Mouse (Mus musculus): ENCODE measurements around the gene Snrnp35.

DNA sequence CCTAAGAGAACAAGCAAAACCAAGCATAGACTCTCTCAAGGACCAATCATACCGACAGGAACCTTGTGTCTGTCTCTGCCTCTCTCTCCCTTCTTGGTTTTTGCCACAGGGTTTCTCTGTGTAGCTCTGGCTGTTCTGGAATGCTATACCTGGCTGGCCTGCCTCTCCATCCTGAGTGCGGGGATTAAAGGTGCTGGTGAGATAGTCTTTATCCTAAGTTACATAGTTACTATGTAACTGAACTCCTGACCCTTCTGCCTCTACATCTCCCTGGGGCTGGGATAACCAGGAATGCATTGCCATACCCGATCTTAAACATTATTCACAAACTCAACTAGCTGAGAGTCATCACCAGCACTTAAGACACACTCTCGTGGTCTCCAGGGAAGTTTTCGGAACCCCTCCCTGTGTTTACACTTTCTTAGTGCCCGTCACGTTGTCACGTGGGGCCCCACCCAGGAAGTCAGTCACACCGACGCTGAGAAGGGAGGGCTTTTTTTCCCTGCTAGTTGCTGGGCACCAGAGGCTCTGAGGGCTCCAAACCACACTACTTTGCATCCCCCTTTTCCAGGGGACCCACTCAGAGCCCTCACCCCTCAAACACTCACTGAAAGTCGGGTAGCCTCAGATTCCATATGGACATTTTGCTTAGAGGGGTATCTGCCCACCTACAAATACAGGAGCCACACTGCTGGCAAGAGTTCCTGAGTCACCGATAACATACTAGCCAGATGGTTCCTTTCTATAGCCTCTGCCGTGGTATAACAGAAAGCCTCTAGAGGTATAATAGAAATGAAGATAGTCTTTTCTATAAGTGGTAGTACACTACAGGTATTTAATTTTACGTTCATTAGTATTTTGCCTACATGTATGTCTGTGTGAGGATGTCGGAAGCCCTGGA, 13.9 kb downstream of the Snrnp35 start:
- TF ChIP-seq CTCF (IDR thresholded peaks at IDR 0.05; ENCODE audit: borderline replicate concordance, extremely low read depth, insufficient read depth, insufficient read length) (no peak), POLR2A (IDR thresholded peaks at IDR 0.05; ENCODE audit: borderline replicate concordance, extremely low read depth, insufficient read depth, insufficient read length, poor library complexity, severe bottlenecking) (no peak)
